Mouse (Mus musculus): ENCODE results near the gene Gm21976.

Gm21976 gene

GRCm38 (mm10) chr13:98279686-98280085 lies at the start of gene Gm21976:
TSS of gene Gm21976 (plus strand) at chr13:98279887.
- DNase-seq (ENCODE audit: low read depth, low spot score) = no peak

DNA sequence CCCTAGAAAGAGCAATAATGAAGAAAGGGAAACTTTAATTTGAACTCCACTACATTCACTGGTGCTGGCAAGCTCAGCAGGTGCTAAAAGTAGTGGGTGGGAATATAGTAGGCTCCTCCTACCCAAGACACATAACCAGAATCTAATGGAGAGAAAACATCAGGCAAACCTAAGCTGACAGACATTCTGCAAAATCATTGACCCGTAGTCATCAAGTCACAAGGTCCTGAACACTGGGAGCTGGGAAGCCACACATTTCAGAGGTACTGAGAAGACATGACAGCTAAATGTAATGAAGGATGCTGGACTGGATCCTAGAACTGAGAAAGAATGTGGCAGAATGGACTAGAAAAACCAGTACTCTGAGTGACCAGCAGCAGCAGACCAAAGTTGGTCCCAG lies 49.2 kb upstream of the Gm21976 start:
- no peak for DNase-seq (ENCODE audit: low read depth, low spot score)

GRCm38 (mm10) chr13:98235451-98235850 lies 44.2 kb upstream of the Gm21976 start:
- no peak for DNase-seq (ENCODE audit: low read depth, low spot score)

- DNase-seq (ENCODE audit: low read depth, low spot score) = peak; percentile 80
Measured at GRCm38 (mm10) chr13:98239978-98240641, 39.6 kb upstream of the Gm21976 start.

- no peak for DNase-seq (ENCODE audit: low read depth, low spot score)
Measured at GRCm38 (mm10) chr13:98241531-98242282, 38.0 kb upstream of the Gm21976 start.

- no peak for DNase-seq (ENCODE audit: low read depth, low spot score)
Measured at GRCm38 (mm10) chr13:98244571-98245350, 34.9 kb upstream of the Gm21976 start.

GRCm38 (mm10) chr13:98245386-98245785 lies 34.3 kb upstream of the Gm21976 start:
- no peak for DNase-seq (ENCODE audit: low read depth, low spot score)

GRCm38 (mm10) chr13:98249594-98249993 lies 30.1 kb upstream of the Gm21976 start:
- DNase-seq (ENCODE audit: low read depth, low spot score) = no peak

DNA sequence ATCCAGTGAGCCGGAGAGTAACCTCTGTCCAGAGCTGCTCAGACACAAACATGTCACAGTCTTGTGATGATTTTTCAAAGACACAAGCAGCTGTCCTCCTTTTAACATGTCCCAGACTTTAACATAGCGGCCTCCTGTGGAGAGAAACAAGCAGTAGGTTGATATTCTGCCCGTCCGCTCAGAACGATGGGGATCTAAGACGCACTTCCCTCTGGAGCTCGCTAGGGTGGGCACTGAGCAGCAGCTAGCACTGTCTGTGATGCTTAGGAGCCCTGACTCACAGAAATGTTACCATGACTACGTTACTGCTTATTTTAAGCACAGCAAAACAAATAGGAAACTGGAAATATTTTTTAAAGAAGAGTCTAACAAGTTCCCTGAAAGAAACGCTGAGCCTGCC lies 24.8 kb upstream of the Gm21976 start:
- DNase-seq (ENCODE audit: low read depth, low spot score) = peak; percentile 74

- DNase-seq (ENCODE audit: low read depth, low spot score) = peak; percentile 99
Measured at GRCm38 (mm10) chr13:98262636-98263457, 16.8 kb upstream of the Gm21976 start, which contains the start of the genes Utp15 and Ankra2. TSS of gene Utp15 (minus strand) at chr13:98263041. TSS of gene Ankra2 (plus strand) at chr13:98263074.

DNA sequence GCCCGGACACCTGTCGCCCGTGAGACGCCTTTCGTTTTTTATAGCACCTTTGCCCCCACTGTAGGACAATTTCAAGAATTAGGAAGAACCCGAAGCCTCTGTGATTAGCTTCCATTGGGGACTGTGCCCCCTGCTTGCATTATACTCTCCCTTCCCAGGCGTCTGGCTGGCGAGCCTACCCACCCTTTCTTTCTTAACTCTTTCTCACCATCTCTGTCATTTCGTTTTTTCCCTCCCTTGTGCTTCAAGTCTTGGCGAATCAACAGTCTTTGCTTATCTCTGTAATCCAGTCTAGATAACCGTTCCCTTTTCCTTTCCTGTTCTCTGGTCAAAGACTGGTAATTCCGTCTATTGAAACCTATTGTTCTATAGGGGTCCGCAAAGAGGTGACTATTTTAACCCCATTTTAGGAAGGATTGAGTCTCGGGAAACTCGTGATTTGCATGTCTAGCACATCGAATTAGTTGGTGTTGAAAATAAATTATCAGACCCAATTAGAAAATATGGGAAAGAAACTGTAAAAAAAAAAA lies 16.2 kb upstream of the Gm21976 start:
- no peak for DNase-seq (ENCODE audit: low read depth, low spot score)

DNA sequence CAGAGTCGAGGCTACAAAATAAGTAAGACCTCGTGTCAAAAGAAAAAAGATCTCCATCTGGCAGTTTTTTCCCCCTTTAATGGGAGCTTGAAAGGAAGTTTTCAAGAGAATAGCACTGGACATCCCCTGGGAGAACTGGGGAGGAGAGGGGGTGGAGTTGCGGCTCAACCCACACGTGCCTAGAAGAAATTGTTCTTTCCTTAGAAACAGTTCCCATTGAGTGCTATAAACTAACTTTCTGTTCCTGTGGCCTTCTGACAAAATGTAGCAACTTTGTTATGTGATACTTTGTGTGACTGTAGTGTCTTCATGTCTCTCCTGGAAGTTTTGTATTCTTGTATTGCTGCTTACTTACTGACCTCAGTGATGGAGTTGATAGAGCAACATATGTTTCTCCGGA lies 15.6 kb upstream of the Gm21976 start:
- no peak for DNase-seq (ENCODE audit: low read depth, low spot score)

- no peak for DNase-seq (ENCODE audit: low read depth, low spot score)
Measured at GRCm38 (mm10) chr13:98274023-98274422, 5.7 kb upstream of the Gm21976 start.

DNA sequence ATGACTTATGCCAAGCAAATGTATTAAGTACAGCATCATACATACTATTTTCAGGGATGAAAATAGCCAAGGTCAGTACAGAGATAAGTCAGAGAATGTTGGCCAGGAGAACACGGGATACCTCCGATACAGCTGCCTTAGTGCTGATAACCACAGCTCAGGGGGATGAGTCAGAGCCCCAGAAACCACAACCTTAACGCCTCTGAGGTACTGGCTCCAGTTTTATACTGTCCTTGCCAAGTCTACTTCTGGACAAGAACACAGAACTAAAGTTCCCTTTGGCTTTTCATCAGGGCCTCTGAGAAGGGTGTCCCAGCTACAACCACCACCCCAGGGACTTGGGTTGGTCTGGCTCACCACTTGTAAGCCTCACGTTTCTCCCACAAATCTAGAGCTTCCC lies 4.0 kb upstream of the Gm21976 start:
- no peak for DNase-seq (ENCODE audit: low read depth, low spot score)

- DNase-seq (ENCODE audit: low read depth, low spot score) = no peak
Measured at GRCm38 (mm10) chr13:98276253-98276652, 3.4 kb upstream of the Gm21976 start.

DNA sequence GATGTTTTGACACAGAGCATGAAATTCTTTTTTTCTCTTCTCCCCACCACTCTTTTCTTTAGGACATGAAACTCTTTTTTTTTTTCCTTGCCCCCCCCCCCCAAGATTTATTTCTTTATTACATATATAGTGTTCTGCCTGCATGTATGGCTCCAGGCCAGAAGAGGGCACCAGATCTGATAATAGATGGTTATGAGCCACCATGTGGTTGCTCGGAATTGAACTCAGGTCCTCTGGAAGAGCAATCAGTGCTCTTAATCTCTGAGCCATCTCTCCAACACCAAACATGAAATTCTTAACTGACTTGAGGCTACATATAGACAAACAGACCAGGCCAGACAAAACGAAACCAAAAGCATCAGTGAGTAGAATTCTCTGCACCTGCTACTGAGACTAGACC lies 2.2 kb upstream of the Gm21976 start:
- no peak for DNase-seq (ENCODE audit: low read depth, low spot score)

DNA sequence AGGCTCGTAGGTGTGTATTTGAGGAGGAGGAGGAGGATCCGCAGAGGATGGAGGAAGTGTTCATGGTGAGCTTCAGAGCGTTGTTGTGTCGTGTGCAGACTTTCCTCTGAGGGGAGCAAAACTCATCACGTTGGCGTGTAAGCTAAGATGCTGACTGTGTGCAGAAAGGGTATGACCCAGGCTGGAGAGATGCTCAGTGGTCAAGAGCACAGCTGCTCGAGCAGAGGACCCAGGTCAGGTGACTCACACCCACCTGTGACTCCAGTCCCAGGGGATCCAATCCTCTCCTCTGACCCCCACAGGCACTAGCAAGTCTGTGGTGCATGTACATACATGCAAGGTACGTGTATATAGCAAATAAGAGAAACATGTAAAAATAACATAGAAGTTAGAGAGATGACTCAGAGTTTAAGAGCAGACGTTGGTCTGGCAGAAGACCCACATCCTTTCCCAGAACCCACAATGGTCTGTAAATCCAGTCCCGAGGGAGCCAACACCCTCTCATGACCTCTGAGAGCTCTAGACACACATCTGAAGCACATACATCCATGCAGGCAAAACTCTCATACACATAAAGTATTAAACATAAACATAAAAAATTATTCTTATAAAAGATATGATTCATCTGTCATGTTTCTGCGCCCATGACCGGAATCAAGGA lies 1.4 kb downstream of the Gm21976 start:
- no peak for DNase-seq (ENCODE audit: low read depth, low spot score)

GRCm38 (mm10) chr13:98290719-98291118 lies 11.0 kb downstream of the Gm21976 start:
- DNase-seq (ENCODE audit: low read depth, low spot score) = no peak

DNA sequence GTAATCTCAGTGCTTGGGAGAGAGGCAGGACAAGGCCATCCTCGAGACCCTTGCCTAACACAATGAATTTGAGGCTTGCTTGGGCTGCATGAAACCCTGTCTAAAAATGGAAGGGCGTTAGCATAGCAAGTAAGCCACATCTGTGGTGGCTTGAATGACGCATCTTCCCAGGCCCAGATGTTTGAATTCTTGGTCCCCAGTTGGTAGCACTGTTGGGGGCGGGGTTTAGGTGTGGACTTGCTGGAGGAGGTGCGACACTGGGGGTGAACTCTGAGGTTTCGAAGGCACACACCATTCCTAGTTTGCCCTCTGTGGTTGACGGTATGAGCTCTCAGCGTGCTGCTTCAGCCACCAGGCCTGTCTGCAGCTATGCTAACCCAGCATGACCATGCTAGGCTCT lies 12.0 kb downstream of the Gm21976 start:
- no peak for DNase-seq (ENCODE audit: low read depth, low spot score)

GRCm38 (mm10) chr13:98296072-98296471 lies 16.4 kb downstream of the Gm21976 start:
- peak; percentile 33 for DNase-seq (ENCODE audit: low read depth, low spot score)

Data from ZHBTc4 (cell line).